Mouse (Mus musculus): ENCODE data around the gene Zbtb43.

Gene Zbtb43

GRCm38 (mm10) chr2:33452721-33453120 is 15.6 kb downstream of the Zbtb43 start:
- no peak for DNase-seq

GRCm38 (mm10) chr2:33452140-33452539 is 16.2 kb downstream of the Zbtb43 start:
- DNase-seq: no peak

GRCm38 (mm10) chr2:33451038-33451978 is 17.1 kb downstream of the Zbtb43 start:
- no peak for DNase-seq

GRCm38 (mm10) chr2:33449119-33449873 is 19.1 kb downstream of the Zbtb43 start:
- DNase-seq: no peak

GRCm38 (mm10) chr2:33446796-33447195 is 21.6 kb downstream of the Zbtb43 start:
- DNase-seq: no peak

- no peak for DNase-seq
These were observed 22.6 kb downstream of the Zbtb43 start for GRCm38 (mm10) chr2:33445741-33446140.

- no peak for DNase-seq
These were observed 23.5 kb downstream of the Zbtb43 start for GRCm38 (mm10) chr2:33444862-33445261.

GRCm38 (mm10) chr2:33444358-33444757 is 24.0 kb downstream of the Zbtb43 start:
- no peak for DNase-seq

GRCm38 (mm10) chr2:33442701-33443100 is 25.7 kb downstream of the Zbtb43 start:
- DNase-seq: no peak

GRCm38 (mm10) chr2:33440893-33441292 is 27.5 kb downstream of the Zbtb43 start:
- DNase-seq: peak; percentile 33

- peak; percentile 5 for DNase-seq
These were observed 28.2 kb downstream of the Zbtb43 start for GRCm38 (mm10) chr2:33439980-33440670.

- DNase-seq: peak; percentile 49
These were observed 28.9 kb downstream of the Zbtb43 start for GRCm38 (mm10) chr2:33439471-33439881.

- peak; percentile 70 for DNase-seq
These were observed 30.0 kb downstream of the Zbtb43 start for GRCm38 (mm10) chr2:33438377-33438776.

GRCm38 (mm10) chr2:33437184-33437583 is 31.2 kb downstream of the Zbtb43 start:
- peak; percentile 11 for DNase-seq

- DNase-seq: peak; percentile 47
These were observed 32.3 kb downstream of the Zbtb43 start for GRCm38 (mm10) chr2:33436035-33436580.

GRCm38 (mm10) chr2:33435036-33435650 is 33.2 kb downstream of the Zbtb43 start:
- DNase-seq: peak; percentile 2

GRCm38 (mm10) chr2:33432877-33433276 is 35.5 kb downstream of the Zbtb43 start:
- DNase-seq: peak; percentile 83

- peak; percentile 89 for DNase-seq
These were observed 37.3 kb downstream of the Zbtb43 start, which contains the start of gene Zbtb34 for GRCm38 (mm10) chr2:33430771-33431699. Zbtb34 (minus strand) TSS chr2:33431324.

- peak; percentile 27 for DNase-seq
These were observed 38.1 kb downstream of the Zbtb43 start for GRCm38 (mm10) chr2:33430081-33430770.

- DNase-seq: peak; percentile 14
These were observed 39.0 kb downstream of the Zbtb43 start for GRCm38 (mm10) chr2:33429339-33429738.

Data from embryo, embryonic 11 days (tissue).